12 mouse cellular contexts compared by ENCODE assay signal in genomic region chr16:45990901-45991676, GRCm38 (mm10). TPM values are rescaled to one million over a fixed set of nuclear protein-coding genes. Genes with fewer than 3 reads are reported as not detected.
DNase-seq lines count a peak whose midpoint lies in the region; ATAC-seq lines count a peak whose summit lies in the region.
"Had no signal": no experiment of that assay in that cellular context is flagged by ENCODE, and none has a peak within 500 bp of the region (broad histone marks: within the 10 kb centered on the region; RNA-seq: fewer than 3 reads in every experiment).

No protein-coding gene starts in this region.

- H3K4me3 ChIP-seq in limb, embryonic 11.5 days (ENCODE audit: low read depth, low read length): no peak overlapping the region
- H3K4me3 ChIP-seq in limb, embryonic 10.5 days: no peak overlapping the region
- H3K4me3 ChIP-seq in midbrain, embryonic 15.5 days: no peak overlapping the region
- H3K4me3 ChIP-seq: heart, embryonic 13.5 days; megakaryocyte, embryonic 14.5 days had no signal

- H3K36me3 ChIP-seq in limb, embryonic 11.5 days (ENCODE audit: control insufficient read depth, insufficient read depth, low read length): no peaks in the 10 kb centered on the region
- H3K36me3 ChIP-seq in limb, embryonic 10.5 days: no peaks in the 10 kb centered on the region
- no peaks in the 10 kb centered on the region for H3K36me3 ChIP-seq in midbrain, embryonic 15.5 days (replicated peaks)
- H3K36me3 ChIP-seq: heart, embryonic 13.5 days had no signal

- no peak overlapping the region for H3K4me2 ChIP-seq in limb, embryonic 11.5 days (ENCODE audit: low read depth, severe bottlenecking)
- no peak overlapping the region for H3K4me2 ChIP-seq in midbrain, embryonic 15.5 days
- H3K4me2 ChIP-seq: heart, embryonic 13.5 days had no signal

- no peaks in the 10 kb centered on the region for H3K27me3 ChIP-seq in limb, embryonic 11.5 days (ENCODE audit: control insufficient read depth, insufficient read depth, low read length)
- H3K27me3 ChIP-seq in limb, embryonic 10.5 days (ENCODE audit: low read depth, poor library complexity, severe bottlenecking): no peaks in the 10 kb centered on the region
- H3K27me3 ChIP-seq in midbrain, embryonic 15.5 days (replicated peaks): no peaks in the 10 kb centered on the region
- H3K27me3 ChIP-seq: heart, embryonic 13.5 days; megakaryocyte, embryonic 14.5 days had no signal

- H3K9ac ChIP-seq in limb, embryonic 11.5 days (ENCODE audit: low read length): no peak overlapping the region
- no peak overlapping the region for H3K9ac ChIP-seq in midbrain, embryonic 15.5 days
- H3K9ac ChIP-seq: heart, embryonic 13.5 days had no signal

- H3K4me1 ChIP-seq in limb, embryonic 11.5 days (ENCODE audit: control insufficient read depth, insufficient read depth, low read length): no peaks in the 10 kb centered on the region
- H3K4me1 ChIP-seq in limb, embryonic 10.5 days: no peaks in the 10 kb centered on the region
- no peaks in the 10 kb centered on the region for H3K4me1 ChIP-seq in midbrain, embryonic 15.5 days
- H3K4me1 ChIP-seq: heart, embryonic 13.5 days had no signal

- no peaks in the 10 kb centered on the region for H3K9me3 ChIP-seq in limb, embryonic 11.5 days (ENCODE audit: control insufficient read depth, low read length)
- H3K9me3 ChIP-seq in limb, embryonic 10.5 days (replicated peaks): no peaks in the 10 kb centered on the region
- no peaks in the 10 kb centered on the region for H3K9me3 ChIP-seq in midbrain, embryonic 15.5 days
- H3K9me3 ChIP-seq: heart, embryonic 13.5 days; megakaryocyte, embryonic 14.5 days had no signal

- 43% methylated on average over 10 of the region's 10 CpGs for WGBS in limb, embryonic 11.5 days
- 46% methylated on average over 10 of the region's 10 CpGs for WGBS in limb, embryonic 10.5 days
- 47% methylated on average over 10 of the region's 10 CpGs for WGBS in midbrain, embryonic 15.5 days

- DNase-seq in cerebellum, postnatal 10 days: peak; percentile 41 to 57
- DNase-seq in cerebellum, adult 11 months: no peak
- DNase-seq in limb, embryonic 11.5 days (ENCODE audit: low spot score): peak; percentile 32
- DNase-seq in limb, embryonic 10.5 days (ENCODE audit: low spot score): no peak
- peak; percentile 68 for DNase-seq in ZHBTc4 (ENCODE audit: low read depth, low spot score)
- no peak for DNase-seq in urinary bladder, postnatal 36 days (ENCODE audit: low spot score in 2 of 2)
- DNase-seq in heart, adult 11 months: no peak
- DNase-seq: adrenal gland, postnatal 36 days; layer of hippocampus, postnatal 36 days had no signal

- no peak overlapping the region for H3K27ac ChIP-seq in limb, embryonic 11.5 days (replicated peaks; ENCODE audit: low read depth, low read length)
- H3K27ac ChIP-seq in limb, embryonic 10.5 days: no peak overlapping the region
- no peak overlapping the region for H3K27ac ChIP-seq in midbrain, embryonic 15.5 days
- H3K27ac ChIP-seq: heart, embryonic 13.5 days had no signal

- no peak for ATAC-seq in limb, embryonic 11.5 days (ENCODE audit: insufficient number of reproducible peaks, low FRiP score, low TSS enrichment, low read depth)
- 0 out of 2 replicates have a peak, but pooled peaks have one; percentile 30 for ATAC-seq in midbrain, embryonic 15.5 days (replicated peaks)

RNA-seq across cellular contexts. Expression of gene Plcxd2, which starts 18.9 kb away (rescaled TPM):
- 0.91 and 1.2 TPM in 2 replicates for polyA plus RNA-seq in limb, embryonic 11.5 days (2014; fragmentation: Nextera tagmentation; extraction: Ambion mirVana)
- polyA plus RNA-seq in limb, embryonic 10.5 days (2016; fragmentation: Nextera tagmentation; extraction: Ambion mirVana): 0.92 and 1.1 TPM in 2 replicates
- polyA plus RNA-seq in midbrain, embryonic 15.5 days (2015; fragmentation: Nextera tagmentation; extraction: Ambion mirVana): 12.4 and 12.9 TPM in 2 replicates

RNA-seq across cellular contexts. Expression of gene Phldb2, which starts 37.7 kb away (rescaled TPM):
- 47.6 and 49.3 TPM in 2 replicates for polyA plus RNA-seq in limb, embryonic 11.5 days (2014; fragmentation: Nextera tagmentation; extraction: Ambion mirVana)
- polyA plus RNA-seq in limb, embryonic 10.5 days (2016; fragmentation: Nextera tagmentation; extraction: Ambion mirVana): 38.9 and 50.2 TPM in 2 replicates
- 7.8 and 9.1 TPM in 2 replicates for polyA plus RNA-seq in midbrain, embryonic 15.5 days (2015; fragmentation: Nextera tagmentation; extraction: Ambion mirVana)

Comparison
In these comparisons a context has a peak if more than half of its experiments do, and no peak if none do; other contexts are left out.
1. DNase-seq: peak in cerebellum, postnatal 10 days (2 of 2), limb, embryonic 11.5 days (single experiment) and ZHBTc4 (single experiment); none in cerebellum, adult 11 months (single experiment), limb, embryonic 10.5 days (single experiment), urinary bladder, postnatal 36 days (0 of 2) and heart, adult 11 months (single experiment).